Mouse (Mus musculus) liver, adult 2 months (tissue): ENCODE measurements around the gene Ttll8.

ENCODE experiments used
- CTCF ChIP-seq: fragments of 200-500 bp; IDR thresholded peaks from 2 replicates; pipeline ENCODE4 v1.5.1; 2011; ENCODE audit warnings: low read depth, low read length, control low read depth
- POLR2A ChIP-seq: fragments of 200-500 bp; IDR thresholded peaks from 2 replicates; pipeline ENCODE4 v1.6.1; 2011; ENCODE audit warnings: low read length, control low read depth; ENCODE audit not compliant: insufficient read depth; ENCODE audit errors: extremely low read depth

- no peak for TF ChIP-seq POLR2A
- no peak for TF ChIP-seq CTCF
Measured at GRCm38 (mm10) chr15:88906347-88906746, 47.9 kb downstream of the Ttll8 start.
